Mouse (Mus musculus): ENCODE measurements around the gene Fgf4.

The Fgf4 gene

DNA sequence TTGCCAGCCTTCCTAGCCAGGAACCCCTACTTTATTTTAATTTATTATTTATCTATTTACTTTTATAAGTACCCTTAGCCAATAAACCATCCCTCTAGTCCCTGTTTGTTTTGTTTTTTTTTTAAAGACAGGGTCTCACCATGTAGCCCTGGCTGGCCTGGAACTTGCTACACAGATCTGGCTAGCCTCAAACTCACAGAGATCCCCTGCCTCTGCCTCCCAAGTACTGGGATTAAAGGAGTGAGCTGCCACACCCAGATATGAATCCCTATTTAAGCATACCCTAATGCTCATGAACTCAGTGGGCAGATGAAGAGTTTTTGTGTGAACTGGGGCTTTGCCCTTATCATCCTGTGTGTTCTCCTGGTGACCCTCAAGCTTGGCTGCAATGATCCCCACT lies at the start of gene Fgf4:
Fgf4 (plus strand) TSS at position 301 of the 400 bp plus-strand sequence.
- DNase-seq: no peak

DNA sequence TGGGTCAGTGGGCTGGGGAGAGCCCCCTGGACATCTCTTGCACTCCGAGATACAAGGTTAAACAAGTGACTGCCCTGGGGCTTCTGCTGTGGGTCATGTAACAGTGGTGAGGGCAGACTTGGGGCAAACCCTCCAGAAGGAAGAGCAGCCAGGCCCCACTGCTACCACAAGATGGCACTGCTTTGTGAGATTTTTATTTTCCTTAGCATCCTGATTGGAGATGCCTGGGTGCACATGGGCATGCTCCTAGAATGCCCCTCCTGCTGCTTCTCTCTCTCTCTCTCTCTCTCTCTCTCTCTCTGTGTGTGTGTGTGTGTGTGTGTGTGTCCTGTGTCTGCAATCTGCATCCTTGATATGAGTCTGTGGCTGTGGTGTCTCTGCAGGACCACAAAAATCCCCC lies 48.7 kb upstream of the Fgf4 start:
- DNase-seq: no peak

DNA sequence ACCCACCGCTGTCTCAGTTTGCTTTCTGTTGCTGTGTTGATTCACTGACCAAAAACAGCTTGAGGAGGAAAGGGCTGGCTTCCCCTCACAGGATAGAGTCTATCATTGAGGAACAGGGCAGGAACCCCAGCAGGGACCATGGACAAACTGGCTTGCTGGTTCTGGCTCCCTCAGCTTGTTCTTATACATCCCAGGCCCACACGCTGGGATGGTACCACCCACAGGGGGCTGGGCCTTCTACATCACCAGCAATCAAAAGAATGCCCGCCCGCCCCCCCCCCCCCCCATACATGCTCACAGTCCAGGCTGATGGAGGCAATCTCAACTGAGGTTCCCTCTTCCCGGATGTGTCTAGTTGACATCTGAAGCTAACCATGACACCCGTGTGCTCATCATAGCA lies 40.1 kb upstream of the Fgf4 start:
- DNase-seq: no peak

GRCm38 (mm10) chr7:144807976-144808577 lies 39.1 kb upstream of the Fgf4 start:
- DNase-seq: no peak

DNA sequence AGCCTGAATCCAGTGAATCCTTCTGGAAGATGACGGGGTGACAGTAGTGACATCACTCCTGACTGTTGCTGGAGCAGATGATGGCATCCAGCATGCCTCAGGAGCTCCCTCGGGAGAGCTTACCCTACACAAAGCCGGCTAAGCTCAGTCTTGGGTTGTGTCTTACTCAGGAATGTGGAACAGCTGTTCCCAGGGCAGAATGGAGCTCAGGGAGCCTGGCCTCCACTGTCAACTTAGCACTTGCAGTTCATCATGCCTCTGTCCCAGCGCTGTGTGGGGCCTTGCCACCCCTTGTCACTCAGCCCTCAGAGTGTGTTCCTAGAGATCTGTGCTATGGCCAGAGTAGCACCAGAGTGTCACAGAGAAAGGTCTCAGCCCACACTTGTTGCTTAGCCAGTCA lies 35.6 kb upstream of the Fgf4 start:
- DNase-seq: no peak

GRCm38 (mm10) chr7:144821901-144822300 lies 25.3 kb upstream of the Fgf4 start:
- DNase-seq: no peak

- DNase-seq: no peak
These were observed 23.2 kb upstream of the Fgf4 start for GRCm38 (mm10) chr7:144823988-144824387.

DNA sequence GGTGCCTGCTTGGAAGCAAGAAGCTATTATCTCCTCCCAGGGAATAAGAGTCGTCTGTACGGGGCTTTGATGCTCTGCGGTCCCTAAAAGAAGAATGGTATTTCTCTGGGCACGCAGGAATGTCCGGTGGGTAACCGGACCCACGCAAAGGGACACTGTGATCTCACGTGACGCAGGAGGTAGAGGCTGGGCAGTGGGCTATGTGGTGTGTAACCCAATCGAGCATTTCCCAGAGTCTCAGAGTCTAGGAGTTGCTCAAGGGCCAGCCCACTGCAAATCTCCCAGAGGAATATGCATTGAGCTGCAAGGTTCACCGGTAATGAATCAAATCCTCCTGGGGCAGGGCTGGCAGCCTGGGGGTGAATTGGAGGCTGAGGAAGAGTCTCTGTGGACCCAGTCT lies 18.8 kb upstream of the Fgf4 start:
- no peak for DNase-seq

GRCm38 (mm10) chr7:144837891-144838488 lies 9.2 kb upstream of the Fgf4 start, which contains the start of gene Fgf3:
Fgf3 (plus strand) TSS chr7:144838083.
- no peak for DNase-seq

DNA sequence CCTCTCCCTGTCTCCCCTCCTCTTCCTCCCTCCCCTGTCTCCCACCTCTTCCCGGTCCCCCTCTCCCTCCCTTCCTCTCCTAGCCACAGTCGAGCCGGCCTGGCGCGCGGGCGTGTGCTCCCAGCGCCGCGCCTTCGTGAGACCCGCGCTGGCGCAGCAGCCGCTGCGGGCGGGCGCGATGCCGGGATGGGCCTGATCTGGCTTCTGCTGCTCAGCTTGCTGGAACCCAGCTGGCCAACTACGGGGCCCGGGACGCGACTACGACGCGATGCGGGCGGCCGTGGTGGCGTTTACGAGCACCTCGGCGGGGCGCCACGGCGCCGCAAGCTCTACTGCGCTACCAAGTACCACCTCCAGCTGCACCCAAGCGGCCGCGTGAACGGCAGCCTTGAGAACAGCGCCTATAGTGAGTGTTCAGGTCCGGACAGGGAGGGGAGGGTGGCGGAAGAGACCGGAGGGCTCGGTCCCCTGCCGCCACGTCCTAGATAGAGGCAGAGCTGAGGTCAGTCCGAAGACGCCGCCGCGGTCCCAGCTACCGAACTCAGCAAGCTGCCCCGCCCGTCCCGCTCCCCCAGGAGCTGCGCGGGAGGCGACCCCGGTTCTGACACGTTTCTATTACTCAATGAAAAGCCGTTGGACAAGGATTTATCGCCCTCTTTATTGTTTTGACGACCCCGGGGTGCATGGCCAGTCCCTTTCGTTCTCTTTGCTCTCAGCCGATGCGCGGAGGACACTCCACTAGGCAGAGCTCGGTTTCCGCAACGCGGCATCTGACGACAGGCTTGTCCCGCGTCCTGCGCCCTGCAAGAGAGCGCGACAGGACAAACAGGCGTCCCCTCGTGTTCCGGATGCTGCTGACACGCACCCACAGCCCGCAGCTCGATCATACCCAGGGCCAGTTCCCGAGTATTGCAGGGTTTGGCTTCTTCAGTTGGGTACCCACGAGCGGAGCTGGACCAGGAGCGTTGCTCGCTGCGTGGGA lies 8.4 kb upstream of the Fgf4 start:
- peak; percentile 25 for DNase-seq

GRCm38 (mm10) chr7:144846158-144846557 lies 1.0 kb upstream of the Fgf4 start:
- peak; percentile 76 for DNase-seq

GRCm38 (mm10) chr7:144851321-144851720 lies 4.2 kb downstream of the Fgf4 start:
- DNase-seq: no peak

GRCm38 (mm10) chr7:144854966-144855365 lies 7.8 kb downstream of the Fgf4 start:
- no peak for DNase-seq

DNA sequence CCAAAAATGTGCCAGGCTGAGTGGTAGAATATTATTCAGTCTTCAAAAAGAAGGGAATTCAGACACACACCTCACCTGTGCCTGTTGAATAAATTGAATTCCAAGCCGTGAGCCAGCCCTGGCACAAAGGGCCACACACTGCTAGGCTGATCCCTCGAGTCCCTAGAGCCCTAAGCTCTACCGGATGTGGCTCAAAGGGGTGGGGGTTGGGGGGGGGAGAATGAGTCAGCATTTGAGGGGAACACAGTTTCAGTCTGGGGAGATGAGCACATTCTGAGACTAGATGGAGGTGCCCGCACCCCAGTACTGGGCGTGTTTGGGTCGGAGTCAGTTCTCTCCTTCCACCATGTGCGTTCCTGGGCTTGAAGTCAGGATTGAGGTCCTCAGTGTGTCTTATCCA lies 10.0 kb downstream of the Fgf4 start:
- DNase-seq: no peak

DNA sequence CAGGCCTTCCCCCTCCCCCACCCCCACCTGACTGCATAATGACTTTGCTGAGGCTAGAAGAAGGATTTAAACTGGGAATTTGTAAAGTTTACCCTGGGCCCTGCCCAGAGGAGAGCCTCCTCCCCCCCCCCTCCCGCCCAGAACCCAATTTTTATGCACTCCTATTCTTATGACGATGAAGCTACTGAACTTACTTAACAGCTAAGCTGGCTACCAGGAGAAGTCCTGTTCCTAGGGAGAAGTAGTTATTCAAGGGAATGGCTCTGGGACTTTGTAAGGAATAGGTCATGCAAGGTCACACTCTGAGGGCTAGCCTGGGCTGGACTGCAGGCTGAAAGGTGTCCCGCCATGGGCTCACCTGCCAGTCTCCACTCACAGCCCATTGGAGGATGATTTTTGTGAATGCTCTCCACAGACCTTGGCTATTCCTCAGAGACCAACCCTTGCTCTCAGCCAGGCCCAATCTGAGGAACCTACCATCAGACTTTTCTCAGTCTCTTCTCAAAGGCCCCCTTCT lies 10.7 kb downstream of the Fgf4 start:
- DNase-seq: no peak

- no peak for DNase-seq
These were observed 11.5 kb downstream of the Fgf4 start for GRCm38 (mm10) chr7:144858702-144859101.

DNA sequence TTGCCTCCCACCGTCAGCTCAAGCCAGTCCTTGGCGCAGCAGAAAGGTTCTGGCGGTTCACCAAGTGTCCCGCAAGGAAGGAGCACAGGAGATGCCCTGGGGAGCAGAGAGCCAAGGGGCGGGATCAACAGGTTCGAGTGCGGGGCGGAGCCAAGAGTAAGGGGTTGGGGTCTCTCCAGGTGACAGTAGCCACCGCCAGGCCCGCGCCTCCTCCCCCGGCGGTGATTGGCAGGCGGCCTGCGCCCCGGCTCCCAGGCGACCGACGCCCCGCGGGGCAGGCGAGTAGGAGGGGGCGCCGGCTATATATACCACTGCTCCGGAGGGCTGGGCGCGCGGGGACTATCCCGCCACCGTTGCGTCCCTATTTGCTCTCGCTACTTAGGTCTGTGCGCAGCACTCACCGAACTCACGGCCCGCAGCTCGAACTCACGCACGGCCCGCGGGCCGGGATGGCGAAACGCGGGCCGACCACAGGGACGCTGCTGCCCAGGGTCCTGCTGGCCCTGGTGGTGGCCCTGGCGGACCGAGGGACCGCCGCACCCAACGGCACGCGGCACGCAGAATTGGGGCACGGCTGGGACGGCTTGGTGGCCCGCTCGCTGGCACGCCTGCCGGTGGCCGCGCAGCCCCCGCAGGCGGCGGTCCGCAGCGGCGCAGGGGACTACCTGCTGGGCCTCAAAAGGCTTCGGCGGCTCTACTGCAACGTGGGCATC lies 14.0 kb downstream of the Fgf4 start:
- DNase-seq: peak; percentile 12

GRCm38 (mm10) chr7:144861769-144862070 lies 14.6 kb downstream of the Fgf4 start:
- no peak for DNase-seq

DNA sequence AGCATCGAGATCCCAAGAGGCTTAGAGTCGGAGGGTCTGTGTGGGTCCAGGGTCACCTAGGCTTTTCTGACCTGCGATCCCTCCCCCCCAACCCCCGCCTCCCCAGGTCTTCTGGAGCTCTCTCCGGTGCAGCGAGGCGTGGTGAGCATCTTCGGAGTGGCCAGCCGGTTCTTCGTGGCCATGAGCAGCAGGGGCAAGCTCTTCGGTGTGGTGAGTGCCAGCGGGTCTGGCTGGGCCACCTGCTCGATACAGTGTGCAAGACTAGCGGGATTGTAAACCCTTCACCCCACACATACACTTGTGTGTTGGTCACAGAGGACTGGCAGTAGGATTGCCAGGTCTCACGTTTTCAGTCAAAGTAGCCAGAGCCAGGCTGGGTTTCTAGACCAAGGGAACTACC lies 15.0 kb downstream of the Fgf4 start:
- DNase-seq: no peak

- no peak for DNase-seq
These were observed 15.5 kb downstream of the Fgf4 start for GRCm38 (mm10) chr7:144862712-144863111.

- DNase-seq: no peak
These were observed 16.0 kb downstream of the Fgf4 start for GRCm38 (mm10) chr7:144863196-144863595.

- no peak for DNase-seq
These were observed 17.0 kb downstream of the Fgf4 start for GRCm38 (mm10) chr7:144864160-144864670.

- no peak for DNase-seq
These were observed 20.0 kb downstream of the Fgf4 start for GRCm38 (mm10) chr7:144867161-144867560.
